Mouse (Mus musculus) C2C12 (cell line): ENCODE measurements around the gene Syne3. TPM values are rescaled to one million over a fixed set of nuclear protein-coding genes. Genes with fewer than 3 reads are reported as not detected.

ENCODE experiments used
- H3K27me3 ChIP-seq: one replicate; pipeline ENCODE4 v1.6.1; 2011; ENCODE audit not compliant: control insufficient read depth, insufficient read depth, insufficient read length
- H3K36me3 ChIP-seq: one replicate; pipeline ENCODE4 v1.6.1; 2011; ENCODE audit not compliant: control insufficient read depth, insufficient read depth
- H3K4me3 ChIP-seq: one replicate; pipeline ENCODE4 v1.5.1; 2011; ENCODE audit warnings: mild to moderate bottlenecking, control low read depth; ENCODE audit not compliant: poor library complexity, insufficient read depth, severe bottlenecking
- H3K79me2 ChIP-seq: one replicate; pipeline ENCODE4 v1.6.1; 2011; ENCODE audit not compliant: control insufficient read depth, insufficient read depth
- H3K79me3 ChIP-seq: one replicate; pipeline ENCODE4 v1.6.1; 2011; ENCODE audit warnings: low read depth, control low read depth
- H3ac ChIP-seq: one replicate; pipeline ENCODE3; 2011; ENCODE audit warnings: low read depth; ENCODE audit not compliant: control insufficient read depth, insufficient read length
- CEBPB ChIP-seq: IDR thresholded peaks from one replicate; pipeline ENCODE4 v1.6.1; 2011; ENCODE audit warnings: low read depth, mild to moderate bottlenecking, control low read depth, moderate library complexity
- CTCF ChIP-seq: IDR thresholded peaks from one replicate; pipeline ENCODE4 v1.5.1; 2011; ENCODE audit not compliant: control insufficient read depth, insufficient read depth, insufficient read length
- FOSL1 ChIP-seq: IDR thresholded peaks from one replicate; pipeline ENCODE4 v1.8.0; 2011; ENCODE audit warnings: mild to moderate bottlenecking, low read length; ENCODE audit not compliant: poor library complexity, insufficient read depth, severe bottlenecking
- MAX ChIP-seq: IDR thresholded peaks from one replicate; pipeline ENCODE4 v1.6.1; 2011; ENCODE audit warnings: mild to moderate bottlenecking, control low read depth
- MYOD1 ChIP-seq: IDR thresholded peaks from one replicate; pipeline ENCODE4 v1.6.1; 2011; ENCODE audit warnings: low read depth; ENCODE audit not compliant: control insufficient read depth, insufficient read length
- MYOG ChIP-seq: IDR thresholded peaks from one replicate; pipeline ENCODE4 v1.6.1; 2011; ENCODE audit not compliant: control insufficient read depth, insufficient read length; ENCODE audit errors: extremely low read depth
- USF1 ChIP-seq: IDR thresholded peaks from one replicate; pipeline ENCODE4 v1.6.1; 2011; ENCODE audit warnings: low read depth, mild to moderate bottlenecking, control low read depth, moderate library complexity
- polyA plus RNA-seq: library from polyadenylated mRNA; unstranded; fragments of >200 nt; fragmentation: generic; extraction: Trizol; gene quantifications from one replicate; pipeline ENCODE4 v1.2.1, GENCODE M21; 2012; ENCODE audit warnings: missing spikeins

Syne3 gene
- polyA plus RNA-seq, 1 experiment = 24.8 TPM

- Histone ChIP-seq H3K27me3 (peaks cover 15% of the 10 kb centered on the region), H3K4me3 (no peak overlapping the region)
Measured at GRCm38 (mm10) chr12:104904138-104904537, 105.5 kb downstream of the Syne3 start.

GRCm38 (mm10) chr12:104902392-104903053, 107.1 kb downstream of the Syne3 start:
- TF ChIP-seq MYOG (no peak), CTCF (no peak), FOSL1 (no peak), MYOD1 (no peak), CEBPB (no peak), MAX (no peak), USF1 (no peak)
- no peaks in the 10 kb centered on the region for H3K79me2 ChIP-seq
- no peaks in the 10 kb centered on the region for H3K36me3 ChIP-seq
- H3K4me3 ChIP-seq = no peak overlapping the region
- H3K27me3 ChIP-seq = peaks cover 22% of the 10 kb centered on the region
- H3ac ChIP-seq = no peak overlapping the region
- H3K79me3 ChIP-seq = no peaks in the 10 kb centered on the region

More at GRCm38 (mm10) chr12:104904138-104904537, 105.5 kb downstream of the Syne3 start:
- no peaks in the 10 kb centered on the region for H3K79me3 ChIP-seq
- H3K79me2 ChIP-seq = no peaks in the 10 kb centered on the region
- H3K36me3 ChIP-seq = no peaks in the 10 kb centered on the region
- H3ac ChIP-seq = no peak overlapping the region
- no peak for TF ChIP-seq CEBPB
- peak; percentile 79 for TF ChIP-seq MYOD1
- TF ChIP-seq MAX = no peak

GRCm38 (mm10) chr12:104901320-104901719, 108.3 kb downstream of the Syne3 start:
- TF ChIP-seq USF1 (no peak), MYOG (no peak), MAX (no peak), MYOD1 (no peak), CEBPB (no peak), FOSL1 (no peak), CTCF (no peak)
- H3K4me3 ChIP-seq = no peak overlapping the region
- H3K79me3 ChIP-seq = no peaks in the 10 kb centered on the region

GRCm38 (mm10) chr12:104899835-104900234, 109.8 kb downstream of the Syne3 start:
- Histone ChIP-seq H3K27me3 (peaks cover 36% of the 10 kb centered on the region), H3K36me3 (no peaks in the 10 kb centered on the region), H3K4me3 (no peak overlapping the region), H3K79me3 (no peaks in the 10 kb centered on the region), H3K79me2 (no peaks in the 10 kb centered on the region), H3ac (no peak overlapping the region)
- no peak for TF ChIP-seq CTCF
- TF ChIP-seq USF1 = no peak
- no peak for TF ChIP-seq MAX
- no peak for TF ChIP-seq MYOG
- TF ChIP-seq FOSL1 = no peak
- TF ChIP-seq CEBPB = no peak
- no peak for TF ChIP-seq MYOD1

More at GRCm38 (mm10) chr12:104901320-104901719, 108.3 kb downstream of the Syne3 start:
- Histone ChIP-seq H3K79me2 (no peaks in the 10 kb centered on the region), H3ac (no peak overlapping the region), H3K27me3 (peaks cover 31% of the 10 kb centered on the region), H3K36me3 (no peaks in the 10 kb centered on the region)

GRCm38 (mm10) chr12:104899161-104899560, 110.4 kb downstream of the Syne3 start:
- TF ChIP-seq MAX (no peak), CEBPB (no peak), MYOD1 (no peak), MYOG (no peak), CTCF (no peak), USF1 (no peak), FOSL1 (no peak)
- Histone ChIP-seq H3K36me3 (no peaks in the 10 kb centered on the region), H3K79me3 (no peaks in the 10 kb centered on the region), H3K4me3 (no peak overlapping the region), H3K79me2 (no peaks in the 10 kb centered on the region), H3K27me3 (peaks cover 42% of the 10 kb centered on the region), H3ac (no peak overlapping the region)

- H3ac ChIP-seq = no peak overlapping the region
- no peaks in the 10 kb centered on the region for H3K79me2 ChIP-seq
- H3K36me3 ChIP-seq = no peaks in the 10 kb centered on the region
- peaks cover 42% of the 10 kb centered on the region for H3K27me3 ChIP-seq
- no peaks in the 10 kb centered on the region for H3K79me3 ChIP-seq
- TF ChIP-seq CTCF (no peak), MYOG (no peak), FOSL1 (no peak), CEBPB (no peak)
- H3K4me3 ChIP-seq = no peak overlapping the region
Measured at GRCm38 (mm10) chr12:104898718-104899117, 110.9 kb downstream of the Syne3 start.
